Mouse (Mus musculus) kidney, embryonic 16.5 days (tissue): ENCODE measurements around the gene Gm14180. TPM values are rescaled to one million over a fixed set of nuclear protein-coding genes. Genes with fewer than 3 reads are reported as not detected.
"Not testable (repeated sequence)": the region's sequence is repeated elsewhere in the genome, so short reads cannot be mapped to it uniquely, and the experiment has no call there.

Experiments used
- ATAC-seq: fragments of 200-750 bp; cut with Nextera tagmentation; 2 replicates; pipeline ENCODE4 v1.8.0; 2017; ENCODE audit warnings: moderate TSS enrichment; ENCODE audit not compliant: low FRiP score, low TSS enrichment
- H3K27ac ChIP-seq: fragments of 300-500 bp; sonication (generic); 2 replicates; pipeline ENCODE4 v1.5.1; 2014; ENCODE audit warnings: low read length
- H3K27me3 ChIP-seq: fragments of 300-500 bp; sonication (generic); 2 replicates; pipeline ENCODE4 v1.6.1; 2014; ENCODE audit warnings: low read length, control low read depth, mixed read lengths; ENCODE audit not compliant: insufficient read depth
- H3K36me3 ChIP-seq: fragments of 300-500 bp; sonication (generic); 2 replicates; pipeline ENCODE4 v1.6.1; 2014; ENCODE audit warnings: low read length, control low read depth, mixed read lengths; ENCODE audit not compliant: insufficient read depth
- H3K4me1 ChIP-seq: fragments of 300-500 bp; sonication (generic); 2 replicates; pipeline ENCODE4 v1.6.1; 2014; ENCODE audit warnings: low read length, control low read depth, mixed read lengths; ENCODE audit not compliant: insufficient read depth
- H3K4me2 ChIP-seq: fragments of 300-500 bp; sonication (generic); replicated peaks from 2 replicates; pipeline ENCODE4 v1.6.1; 2014; ENCODE audit warnings: low read depth, low read length
- H3K4me3 ChIP-seq: fragments of 300-500 bp; sonication (generic); 2 replicates; pipeline ENCODE4 v1.5.1; 2014; ENCODE audit warnings: mild to moderate bottlenecking, low read length
- H3K9ac ChIP-seq: fragments of 300-500 bp; sonication (generic); replicated peaks from 2 replicates; pipeline ENCODE4 v1.6.1; 2014; ENCODE audit warnings: low read length
- H3K9me3 ChIP-seq: fragments of 300-500 bp; sonication (generic); 2 replicates; pipeline ENCODE4 v1.6.1; 2016; ENCODE audit warnings: low read length, control low read depth
- WGBS: fragments of 180-500 bp; shearing (Covaris S2); extraction: QIAGEN DNeasy Blood & Tissue Kit; methylation state at CpG from one replicate; pipeline ENCODE4 v1.1.7; 2014; 5-methylcytosine and 5-hydroxymethylcytosine counted together
- polyA plus RNA-seq: library from polyadenylated mRNA; unstranded; fragments of >200 nt; fragmentation: Nextera tagmentation; extraction: Ambion mirVana; gene quantifications from 2 replicates; pipeline ENCODE4 v1.2.1, GENCODE M21; 2015

Gene Gm14180
- polyA plus RNA-seq: not detected in 2 replicates

DNA sequence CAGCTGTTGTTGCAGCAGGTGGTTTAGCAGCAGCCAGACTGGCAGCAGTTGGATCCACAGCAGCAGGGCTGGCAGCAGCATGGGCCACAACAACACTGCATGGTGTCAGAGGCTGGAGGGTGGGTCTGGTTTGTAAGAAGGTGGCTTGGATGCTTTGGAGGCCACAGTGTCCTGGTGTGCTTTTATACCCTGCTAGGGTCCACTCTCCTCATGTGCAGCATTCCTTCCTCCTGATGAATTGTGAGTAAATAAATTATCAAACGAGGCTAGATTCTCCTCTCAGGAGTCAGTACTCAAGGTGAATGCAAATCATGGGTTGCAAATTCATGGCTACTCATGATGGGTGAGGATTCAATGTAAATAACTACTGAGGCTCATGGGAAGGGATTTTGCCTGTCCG is at the start of gene Gm14180:
Gene Gm14180 (minus strand): TSS at position 101 of the 400 bp plus-strand sequence.
- Histone ChIP-seq H3K27ac (no peak within 1 kb of the TSS), H3K4me3 (no peak within 1 kb of the TSS), H3K4me2 (no peak within 1 kb of the TSS), H3K9ac (no peak within 1 kb of the TSS), H3K4me1 (no peaks in the 10 kb centered on the region), H3K27me3 (no peaks in the 10 kb centered on the region), H3K36me3 (no peaks in the 10 kb centered on the region), H3K9me3 (no peaks in the 10 kb centered on the region)
- 60% methylated on average over 2 of the region's 2 CpGs for WGBS
- no peak for ATAC-seq

DNA sequence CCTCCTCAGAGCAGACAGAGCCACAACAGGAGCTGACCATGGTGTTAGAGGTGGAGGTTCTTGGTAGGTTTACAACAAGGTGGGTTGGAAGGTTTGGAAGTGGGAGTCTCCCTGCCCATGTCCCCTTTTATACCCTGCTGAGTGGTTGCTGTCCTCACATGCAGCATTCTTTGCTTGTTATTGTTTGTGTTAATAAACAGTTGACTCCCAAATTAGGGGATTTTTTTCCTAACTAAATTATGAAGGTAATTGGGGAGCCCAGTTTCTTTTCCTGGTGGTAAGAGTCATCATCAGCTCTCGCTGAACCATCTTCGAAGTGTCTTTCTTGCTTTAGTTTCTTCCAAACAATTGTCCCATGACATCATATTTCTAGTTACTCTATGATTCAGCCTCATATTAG is 46.5 kb upstream of the Gm14180 start, which contains the start of gene Krtap4-8:
Gene Krtap4-8 (minus strand): TSS at position 101 of the 400 bp plus-strand sequence.
- H3K36me3 ChIP-seq: no peaks in the 10 kb centered on the region
- no peaks in the 10 kb centered on the region for H3K9me3 ChIP-seq
- peaks cover 3% of the 10 kb centered on the region; the same call in 1 of the 2 replicates for H3K4me1 ChIP-seq
- no peaks in the 10 kb centered on the region for H3K27me3 ChIP-seq
- no peak for ATAC-seq
- H3K9ac ChIP-seq: no peak within 1 kb of the TSS
- H3K27ac ChIP-seq: no peak within 1 kb of the TSS
- 95% methylated on average over 2 of the region's 2 CpGs for WGBS
- H3K4me2 ChIP-seq: no peak within 1 kb of the TSS
- no peak within 1 kb of the TSS for H3K4me3 ChIP-seq

DNA sequence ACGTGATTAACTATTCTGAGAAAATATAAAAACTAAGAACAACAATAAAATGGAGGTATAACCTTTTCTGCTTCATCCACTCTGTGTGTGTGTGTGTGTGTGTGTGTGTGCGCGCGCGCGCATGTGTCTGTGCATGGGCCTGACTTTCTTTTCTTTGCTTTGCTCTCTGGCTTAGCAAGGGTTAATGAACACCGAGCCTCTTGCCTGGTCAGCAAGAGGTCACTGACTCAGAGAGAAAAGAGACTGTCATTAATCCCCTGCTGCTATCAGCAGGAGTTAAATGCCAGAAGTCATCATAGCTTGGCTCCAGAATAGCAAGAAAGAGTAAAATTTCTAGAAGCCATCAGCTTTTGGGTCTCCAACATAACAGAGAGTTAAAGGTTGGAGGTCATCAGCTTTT is 44.3 kb upstream of the Gm14180 start:
- no peak for ATAC-seq

DNA sequence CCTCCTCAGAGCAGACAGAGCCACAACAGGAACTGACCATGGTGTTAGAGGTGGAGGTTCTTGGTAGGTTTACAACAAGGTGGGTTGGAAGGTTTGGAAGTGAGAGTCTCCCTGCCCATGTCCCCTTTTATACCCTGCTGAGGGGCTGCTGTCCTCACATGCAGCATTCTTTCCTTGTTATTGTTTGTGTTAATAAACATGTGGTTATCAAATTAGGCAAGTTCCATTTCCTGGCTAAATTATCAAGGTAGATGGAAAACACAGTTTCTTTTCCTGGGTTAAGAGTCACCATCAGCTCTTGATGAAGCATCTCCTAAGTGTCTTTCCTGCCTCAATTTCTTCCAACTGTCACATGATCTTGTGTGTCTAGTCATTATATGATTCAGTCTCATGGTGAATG is 38.7 kb upstream of the Gm14180 start, which contains the start of gene Gm11595:
Gene Gm11595 (minus strand): TSS at position 101 of the 400 bp plus-strand sequence.
- H3K4me1 ChIP-seq, H3K4me2 ChIP-seq, H3K27me3 ChIP-seq, ATAC-seq, H3K36me3 ChIP-seq, H3K9ac ChIP-seq, H3K9me3 ChIP-seq, H3K27ac ChIP-seq, H3K4me3 ChIP-seq: not testable (repeated sequence)

More for the DNA sequence above, 44.3 kb upstream of the Gm14180 start:
- Histone ChIP-seq H3K4me3 (no peak overlapping the region), H3K4me1 (peaks cover 3% of the 10 kb centered on the region; the same call in 1 of the 2 replicates), H3K4me2 (no peak overlapping the region), H3K9ac (no peak overlapping the region), H3K27me3 (no peaks in the 10 kb centered on the region), H3K36me3 (no peaks in the 10 kb centered on the region), H3K27ac (no peak overlapping the region), H3K9me3 (no peaks in the 10 kb centered on the region)
- 62% methylated on average over 7 of the region's 7 CpGs for WGBS

DNA sequence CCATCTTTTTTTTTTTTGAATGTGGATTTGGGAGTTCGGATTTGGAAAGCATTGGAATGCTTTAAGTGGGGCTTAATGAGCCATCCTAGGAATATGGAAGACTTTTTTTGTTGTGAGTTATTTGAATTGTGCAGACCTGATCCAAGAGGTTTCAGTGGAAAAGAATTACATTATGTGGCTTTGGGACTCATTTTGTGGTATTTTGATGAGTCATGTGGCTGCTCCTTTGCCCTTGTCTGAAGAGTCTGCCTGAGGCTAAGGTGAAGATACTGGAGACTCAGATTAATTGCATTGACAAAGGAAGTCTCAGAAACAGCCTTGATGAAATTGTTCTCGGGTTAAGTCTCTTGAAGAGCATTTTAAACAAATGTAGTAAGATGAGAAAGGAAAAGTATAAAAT is 34.3 kb upstream of the Gm14180 start:
- no peak overlapping the region for H3K4me2 ChIP-seq
- ATAC-seq: no peak
- no peak overlapping the region for H3K4me3 ChIP-seq
- 70% methylated on average over 2 of the region's 2 CpGs for WGBS
- no peaks in the 10 kb centered on the region for H3K9me3 ChIP-seq
- H3K27ac ChIP-seq: no peak overlapping the region
- H3K27me3 ChIP-seq: no peaks in the 10 kb centered on the region
- H3K9ac ChIP-seq: no peak overlapping the region
- no peaks in the 10 kb centered on the region for H3K4me1 ChIP-seq
- H3K36me3 ChIP-seq: no peaks in the 10 kb centered on the region

DNA sequence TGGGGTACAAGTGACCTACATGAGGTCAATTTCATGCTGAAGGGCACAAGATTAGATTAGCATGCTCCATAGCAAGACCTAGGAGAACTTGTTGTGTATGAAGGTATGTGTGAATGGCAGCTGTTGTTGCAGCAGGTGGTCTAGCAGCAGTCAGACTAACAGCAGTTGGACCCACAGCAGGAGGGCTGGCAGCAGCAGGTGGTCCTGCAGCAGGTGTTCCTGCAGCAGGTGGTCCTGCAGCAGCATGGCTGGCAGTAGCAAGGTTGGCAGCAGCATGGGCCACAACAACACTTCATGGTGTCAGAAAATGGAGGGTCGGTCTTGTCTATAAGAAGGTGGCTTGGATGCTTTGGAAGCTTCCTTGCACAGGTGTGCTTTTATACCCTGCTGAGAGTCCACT is 24.8 kb upstream of the Gm14180 start:
- 82% methylated on average over 1 of the region's 1 CpGs for WGBS
- H3K36me3 ChIP-seq: no peaks in the 10 kb centered on the region
- no peak overlapping the region for H3K4me3 ChIP-seq
- no peaks in the 10 kb centered on the region for H3K27me3 ChIP-seq
- no peak overlapping the region for H3K4me2 ChIP-seq
- H3K9me3 ChIP-seq: no peaks in the 10 kb centered on the region
- no peak overlapping the region for H3K9ac ChIP-seq
- H3K4me1 ChIP-seq: no peaks in the 10 kb centered on the region
- no peak for ATAC-seq
- H3K27ac ChIP-seq: no peak overlapping the region

DNA sequence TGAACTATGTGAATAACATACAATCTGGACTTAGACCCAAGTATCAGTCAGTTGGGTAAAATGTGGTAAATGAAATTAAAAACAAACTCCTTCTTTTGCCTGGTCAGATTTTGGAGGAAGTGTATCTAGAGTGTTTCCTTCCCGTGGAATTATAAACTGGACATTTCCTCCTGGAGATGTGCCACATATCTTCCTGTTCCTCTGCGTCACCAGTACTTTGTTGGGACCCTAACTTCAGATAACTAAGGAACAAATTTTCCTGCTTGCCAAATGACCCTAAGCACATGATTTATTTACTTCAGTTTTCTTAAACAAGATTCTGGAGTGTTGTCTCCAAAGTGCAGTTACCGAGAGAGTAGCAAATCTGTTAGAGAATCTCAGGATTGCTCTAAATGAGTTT is 9.9 kb upstream of the Gm14180 start:
- no peaks in the 10 kb centered on the region for H3K4me1 ChIP-seq
- 75% methylated on average over 3 of the region's 3 CpGs for WGBS
- ATAC-seq: no peak

DNA sequence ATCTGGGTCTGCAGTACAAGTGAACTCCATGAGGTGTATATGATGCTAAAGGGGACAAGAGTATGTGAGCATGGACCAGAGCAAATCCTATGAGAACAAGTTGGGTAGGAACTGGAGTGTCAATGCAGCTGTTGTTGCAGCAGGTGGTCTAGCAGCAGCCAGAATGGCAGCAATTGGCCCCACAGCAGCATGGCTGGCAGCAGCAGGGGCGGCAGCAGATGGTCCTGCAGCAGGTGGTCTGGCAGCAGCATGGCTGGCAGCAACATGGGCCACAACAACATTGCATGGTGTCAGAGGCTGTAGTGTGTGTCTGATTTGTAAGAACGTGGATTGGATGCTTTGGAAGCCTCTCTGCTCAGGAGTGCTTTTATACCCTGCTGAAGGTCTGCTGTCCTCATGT is 10.0 kb downstream of the Gm14180 start:
- H3K4me2 ChIP-seq: no peak overlapping the region
- no peaks in the 10 kb centered on the region for H3K9me3 ChIP-seq
- H3K27me3 ChIP-seq: no peaks in the 10 kb centered on the region
- H3K36me3 ChIP-seq: no peaks in the 10 kb centered on the region
- no peak overlapping the region for H3K27ac ChIP-seq
- H3K4me3 ChIP-seq: no peak overlapping the region
- no peaks in the 10 kb centered on the region for H3K4me1 ChIP-seq
- 80% methylated on average over 2 of the region's 2 CpGs for WGBS
- H3K9ac ChIP-seq: no peak overlapping the region
- ATAC-seq: no peak

More for the DNA sequence above, 9.9 kb upstream of the Gm14180 start:
- no peaks in the 10 kb centered on the region for H3K27me3 ChIP-seq
- no peak overlapping the region for H3K4me3 ChIP-seq
- H3K36me3 ChIP-seq: no peaks in the 10 kb centered on the region
- no peak overlapping the region for H3K4me2 ChIP-seq
- no peak overlapping the region for H3K9ac ChIP-seq
- H3K27ac ChIP-seq: no peak overlapping the region
- H3K9me3 ChIP-seq: no peaks in the 10 kb centered on the region

DNA sequence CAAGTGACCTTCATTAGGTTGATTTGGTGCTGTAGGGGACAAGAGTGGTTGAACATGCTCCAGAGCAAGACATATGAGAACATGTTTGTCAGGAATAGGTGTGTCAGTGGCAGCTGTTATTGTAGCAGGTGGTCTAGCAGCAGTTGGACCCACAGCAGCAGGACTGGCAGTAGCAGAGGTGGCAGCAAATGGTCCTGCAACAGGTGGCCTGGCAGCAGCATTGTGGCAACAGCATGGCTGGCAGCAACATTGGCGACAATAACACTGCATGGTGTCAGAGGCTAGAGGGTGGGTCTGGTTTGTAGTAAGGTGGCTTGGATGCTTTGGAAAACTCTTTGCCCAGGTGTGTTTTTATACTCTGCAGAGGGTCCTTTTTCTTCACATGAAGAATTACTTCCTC is 15.3 kb downstream of the Gm14180 start:
- 91% methylated on average over 1 of the region's 1 CpGs for WGBS
- no peaks in the 10 kb centered on the region for H3K9me3 ChIP-seq
- no peak for ATAC-seq
- H3K27me3 ChIP-seq: no peaks in the 10 kb centered on the region
- no peaks in the 10 kb centered on the region for H3K4me1 ChIP-seq
- no peak overlapping the region for H3K27ac ChIP-seq
- H3K9ac ChIP-seq: no peak overlapping the region
- no peak overlapping the region for H3K4me2 ChIP-seq
- no peaks in the 10 kb centered on the region for H3K36me3 ChIP-seq
- H3K4me3 ChIP-seq: no peak overlapping the region

DNA sequence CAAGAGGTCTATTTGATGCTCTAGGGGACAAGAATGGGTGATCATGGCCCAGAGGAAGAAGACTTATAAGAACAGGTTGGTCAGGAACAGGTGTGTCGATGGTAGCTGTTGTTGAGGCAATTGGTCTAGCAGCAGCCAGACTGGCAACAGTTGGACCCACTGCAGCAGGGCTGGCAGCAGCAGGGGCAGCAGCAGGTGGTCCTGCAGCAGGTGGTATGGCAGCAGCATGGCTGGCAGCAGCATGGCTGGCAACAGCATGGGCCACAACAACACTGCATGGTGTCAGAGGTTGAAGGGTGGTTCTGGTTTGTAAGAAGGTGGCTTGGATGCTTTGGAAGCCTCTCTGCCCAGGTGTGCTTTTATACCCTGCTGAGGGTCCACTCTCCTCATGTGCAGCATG is 43.6 kb downstream of the Gm14180 start, which contains the start of gene Gm14190:
Gene Gm14190 (minus strand): TSS at position 278 of the 400 bp plus-strand sequence.
- Histone ChIP-seq H3K4me2 (no peak within 1 kb of the TSS), H3K27me3 (no peaks in the 10 kb centered on the region), H3K9me3 (no peaks in the 10 kb centered on the region), H3K4me3 (no peak within 1 kb of the TSS), H3K9ac (no peak within 1 kb of the TSS), H3K27ac (no peak within 1 kb of the TSS), H3K4me1 (no peaks in the 10 kb centered on the region), H3K36me3 (no peaks in the 10 kb centered on the region)
- no peak for ATAC-seq
- WGBS: 95% methylated on average over 1 of the region's 1 CpGs
